Mouse (Mus musculus) spleen, embryonic (tissue): ENCODE results near the gene Gpt2.

ENCODE experiments used
- CTCF ChIA-PET: fragments of 350-600 bp; sonication (Branson Sonifier 250); formaldehyde crosslinking; loops from one replicate; lab custom pipeline; 2022; lab: Charles Lee

The Gpt2 gene

DNA sequence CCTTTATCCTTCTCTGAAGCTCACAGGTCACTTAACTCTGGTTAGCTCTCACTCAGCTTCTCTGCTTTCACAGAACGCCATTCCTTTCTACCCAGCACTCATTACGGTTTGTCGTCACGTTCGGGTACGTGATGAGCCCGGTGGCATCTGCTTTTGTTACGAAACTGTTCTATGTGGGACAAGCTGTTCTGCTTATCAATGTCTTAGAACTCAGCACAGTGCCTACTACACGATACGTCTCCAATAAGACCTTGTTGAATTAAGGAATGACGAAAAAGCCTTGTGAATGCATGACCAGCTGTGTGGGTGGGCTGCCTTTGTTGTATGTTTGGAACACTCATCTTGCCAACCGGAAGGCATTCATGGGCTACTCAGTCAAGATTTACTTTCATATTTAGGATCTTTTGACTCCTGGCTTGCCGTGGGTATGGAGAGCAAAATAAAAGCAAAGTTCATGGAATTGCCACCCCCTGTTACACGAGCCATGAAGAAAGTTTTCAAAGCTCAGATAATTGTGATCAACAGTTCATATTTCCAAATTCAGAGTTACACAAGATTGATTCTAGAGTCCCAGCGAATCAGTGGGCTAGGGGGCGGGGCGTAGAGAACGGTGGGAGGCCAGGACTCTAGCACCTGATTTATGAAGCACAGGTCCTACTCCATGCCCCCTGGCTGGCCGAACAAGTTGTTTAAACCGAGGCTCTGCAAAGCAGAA lies 4.3 kb upstream of the Gpt2 start:
- CTCF ChIA-PET = interaction anchor here (0.6 kb wide), 1 partner anchor 15 kb away, joined by 6 read pairs; no protein-coding TSS in a partner anchor

DNA sequence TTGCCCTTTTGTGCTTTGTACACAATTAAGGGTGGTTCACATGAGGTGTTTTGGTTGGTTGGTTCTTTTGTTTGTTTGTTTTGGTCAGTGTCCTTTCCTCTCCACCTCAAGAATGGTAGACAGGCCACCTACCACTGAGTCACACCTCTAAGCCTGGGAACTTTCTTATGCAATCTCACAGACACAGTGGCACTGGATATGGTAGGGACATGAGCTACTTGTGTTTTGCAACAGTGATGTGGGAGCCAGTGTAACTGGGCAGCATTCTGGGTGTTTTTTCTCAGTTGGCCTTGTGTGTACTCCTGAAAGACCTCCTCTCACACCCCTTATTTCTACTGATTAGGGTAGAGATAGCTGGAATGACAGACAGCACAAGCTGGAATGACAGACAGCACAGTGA lies 3.7 kb upstream of the Gpt2 start:
- CTCF ChIA-PET = interaction anchor here (0.6 kb wide), 1 partner anchor 16 kb away, joined by 6 read pairs; no protein-coding TSS in a partner anchor

DNA sequence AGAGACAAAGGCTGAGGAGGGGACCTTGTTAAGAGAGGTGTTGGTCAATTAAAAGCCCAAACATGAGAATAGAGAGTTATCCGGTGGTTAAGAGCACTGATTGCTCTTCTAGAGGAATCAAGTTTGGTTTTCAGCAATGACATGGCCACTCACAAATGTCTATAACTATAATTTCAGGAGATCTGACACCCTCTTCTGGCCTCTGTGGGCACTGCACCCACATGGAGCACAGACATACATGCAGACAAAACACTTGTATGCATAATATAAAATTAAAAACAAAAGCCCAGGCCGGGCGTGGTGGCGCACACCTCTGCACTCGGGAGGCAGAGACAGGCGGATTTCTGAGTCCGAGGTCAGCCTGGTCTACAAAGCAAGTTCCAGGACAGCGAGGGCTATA lies 2.8 kb upstream of the Gpt2 start:
- CTCF ChIA-PET = no interaction called here

DNA sequence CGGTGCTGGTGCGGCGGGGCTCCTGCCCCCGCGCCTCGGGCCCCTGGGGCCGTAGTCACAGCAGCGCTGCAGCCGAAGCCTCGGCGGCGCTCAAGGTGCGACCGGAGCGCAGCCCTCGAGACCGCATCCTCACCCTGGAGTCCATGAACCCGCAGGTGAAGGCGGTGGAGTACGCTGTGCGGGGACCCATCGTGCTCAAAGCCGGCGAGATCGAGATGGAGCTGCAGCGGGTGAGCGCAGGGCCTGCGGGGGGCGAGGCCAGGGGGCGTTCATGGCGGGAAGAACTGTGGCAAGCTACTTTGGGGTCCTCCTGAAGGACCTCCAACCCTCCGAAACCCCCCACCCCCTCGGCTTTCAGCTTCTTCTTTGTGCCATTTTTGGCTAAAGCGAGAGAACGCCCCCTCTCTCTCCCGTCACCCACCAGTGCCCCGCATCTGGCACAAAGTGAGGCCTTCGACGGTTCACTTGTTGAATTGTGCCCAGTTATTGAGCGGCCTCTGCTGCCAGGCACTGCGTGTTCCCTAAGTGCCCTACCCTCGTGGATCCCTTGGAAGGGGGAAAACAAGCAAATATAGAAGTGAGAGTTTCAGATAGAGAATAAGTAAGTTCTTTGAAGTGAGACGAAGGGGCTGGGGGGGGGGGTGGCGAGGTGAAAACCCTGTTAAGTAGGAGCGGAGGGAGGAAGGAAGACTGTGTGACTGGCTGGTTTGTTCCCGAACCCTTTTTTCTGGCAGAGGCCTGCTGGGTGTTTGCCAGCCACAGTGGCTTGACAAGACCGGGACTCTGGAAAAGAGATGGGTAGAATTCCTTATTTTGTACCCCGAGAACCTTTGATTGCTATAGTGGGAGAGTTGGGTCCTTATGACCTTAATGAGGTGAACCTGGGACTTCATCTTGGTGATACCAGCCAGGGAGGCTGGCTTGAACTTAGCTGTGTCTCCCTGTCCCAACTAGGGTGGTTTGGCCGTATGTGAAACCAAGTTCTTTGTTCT lies 860 bp downstream of the Gpt2 start:
- CTCF ChIA-PET = interaction anchor here (0.6 kb wide), 1 partner anchor 503 kb away, joined by 3 read pairs; no protein-coding TSS in a partner anchor

DNA sequence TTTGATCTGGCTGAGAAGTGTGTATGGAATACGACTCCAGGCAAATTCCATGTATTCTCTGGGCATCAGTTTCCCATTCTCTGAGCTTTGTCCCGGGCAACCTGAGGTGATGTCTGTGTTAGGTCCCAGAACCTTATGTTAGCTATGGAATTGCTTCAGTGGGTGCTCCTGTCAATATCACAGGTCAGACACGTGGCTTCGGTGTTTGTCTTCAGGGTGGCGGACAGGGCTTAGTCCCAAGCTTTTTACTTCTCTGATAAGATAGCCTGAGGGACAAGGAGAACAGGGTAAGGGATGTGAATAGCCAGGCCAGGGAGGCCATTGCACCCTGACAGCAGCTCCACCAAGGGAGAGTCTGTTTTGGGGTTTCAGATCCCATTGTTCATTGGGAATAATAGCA lies 3.7 kb downstream of the Gpt2 start:
- CTCF ChIA-PET = no interaction called here

DNA sequence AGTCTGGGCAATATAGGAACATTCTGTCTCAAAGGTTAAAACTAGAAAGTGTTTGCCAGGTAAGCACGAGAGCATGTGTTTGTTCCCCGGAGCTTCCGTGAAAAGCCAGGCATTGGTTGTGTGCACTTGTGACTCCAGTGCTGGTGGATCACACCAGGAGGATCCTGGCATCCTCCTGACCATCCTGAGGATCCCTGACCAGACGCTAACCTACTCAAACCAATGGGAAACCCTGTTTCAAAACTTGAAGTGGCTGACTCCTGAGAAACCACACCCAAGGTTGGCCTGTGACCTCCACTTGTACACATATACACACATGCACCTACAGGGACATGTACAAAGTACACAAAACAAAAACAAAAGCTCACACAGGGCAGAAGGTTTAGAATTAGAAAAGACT lies 4.4 kb downstream of the Gpt2 start:
- CTCF ChIA-PET = no interaction called here

DNA sequence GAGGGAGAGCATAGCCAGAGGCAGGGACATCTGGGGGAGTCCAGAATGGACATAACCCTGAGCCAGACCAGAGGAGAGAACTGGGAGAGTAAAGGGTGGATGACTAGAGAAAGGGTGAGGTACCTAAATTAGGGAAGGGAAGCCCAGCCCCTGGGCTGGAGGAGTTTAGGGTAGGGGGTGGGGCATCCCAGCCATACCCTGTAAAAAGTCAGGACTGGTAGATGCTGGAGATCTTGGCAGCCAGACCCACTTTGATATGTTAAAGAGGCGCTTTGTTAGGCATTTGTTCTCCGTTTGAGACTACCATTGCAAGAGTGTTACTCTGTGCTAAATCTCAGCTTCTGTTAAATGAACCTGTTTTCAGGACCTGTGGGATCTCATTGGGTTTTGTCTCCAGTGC lies 6.2 kb downstream of the Gpt2 start:
- CTCF ChIA-PET = no interaction called here

DNA sequence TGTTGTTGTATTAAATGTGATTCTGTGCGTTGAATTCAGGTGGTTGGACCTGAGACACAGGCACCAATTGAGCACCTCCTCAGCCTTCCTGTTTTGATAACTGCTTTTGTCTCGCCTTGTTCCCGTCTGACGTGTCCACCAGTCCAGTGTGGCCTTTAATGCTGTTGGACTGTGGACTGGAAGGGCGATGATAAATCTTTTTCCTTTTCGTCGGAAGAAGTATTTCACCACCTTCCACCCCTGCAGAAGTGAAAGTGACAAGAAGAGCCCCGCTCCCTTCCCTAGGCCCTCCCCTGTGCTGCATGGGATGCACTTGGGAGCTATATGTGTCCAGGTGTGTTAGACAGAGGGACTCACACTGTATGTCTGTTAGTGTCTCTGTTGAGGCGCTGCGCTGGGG lies 8.1 kb downstream of the Gpt2 start:
- CTCF ChIA-PET = no interaction called here

DNA sequence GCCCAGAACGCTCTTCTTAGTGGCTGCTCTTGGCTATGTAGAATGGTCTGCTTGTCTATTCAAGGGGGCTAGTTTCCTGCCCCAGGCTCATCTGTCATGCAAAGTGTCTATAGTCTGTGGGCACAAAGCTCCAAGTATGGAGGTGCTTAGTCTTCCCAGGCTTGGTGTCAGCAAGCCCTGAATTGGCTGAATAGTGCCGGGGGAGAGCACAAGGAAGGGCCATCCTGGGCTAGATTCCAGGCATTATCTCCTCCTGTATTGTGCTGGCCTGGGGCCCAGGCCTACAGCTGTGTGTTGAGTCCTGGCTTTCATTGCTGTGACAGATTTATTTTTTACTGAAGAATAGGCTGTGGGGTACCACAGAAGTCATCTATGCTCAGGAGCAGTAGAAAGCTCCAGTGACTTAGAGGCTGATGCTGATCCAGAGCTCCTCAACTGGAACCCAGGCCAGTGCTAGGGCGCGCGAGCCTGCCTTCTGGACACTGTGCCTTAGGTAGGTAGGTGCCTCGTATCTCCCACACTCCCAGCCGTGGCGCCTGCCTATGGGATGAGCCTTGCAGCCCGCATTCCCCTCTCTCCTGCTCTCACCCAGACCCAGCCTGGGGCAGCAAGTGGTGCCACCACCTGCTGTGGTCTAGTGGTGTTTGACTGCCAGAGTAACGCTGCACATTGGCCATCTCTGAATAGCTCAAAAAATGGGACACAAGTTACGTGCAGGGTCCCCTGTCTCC lies 8.7 kb downstream of the Gpt2 start:
- CTCF ChIA-PET = no interaction called here

DNA sequence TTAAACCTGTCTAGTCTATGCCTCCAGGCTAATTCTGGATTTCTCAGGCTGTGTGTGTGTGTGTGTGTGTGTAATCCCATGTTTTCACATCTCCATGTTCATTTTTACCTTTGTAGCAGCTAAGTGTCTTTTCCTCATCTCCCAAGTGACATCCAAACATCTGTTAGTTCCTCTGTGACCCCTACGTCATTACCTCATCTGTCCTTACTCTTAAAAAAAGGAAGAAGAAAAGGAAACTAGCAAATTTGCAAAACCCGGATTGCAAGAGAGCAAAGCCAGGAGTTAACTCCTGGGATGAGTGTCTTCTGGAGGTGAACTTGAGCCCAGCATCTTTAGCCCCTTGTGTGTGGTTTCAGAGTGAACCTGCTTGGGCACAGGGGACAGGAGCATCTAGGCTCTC lies 10.0 kb downstream of the Gpt2 start:
- CTCF ChIA-PET = no interaction called here

DNA sequence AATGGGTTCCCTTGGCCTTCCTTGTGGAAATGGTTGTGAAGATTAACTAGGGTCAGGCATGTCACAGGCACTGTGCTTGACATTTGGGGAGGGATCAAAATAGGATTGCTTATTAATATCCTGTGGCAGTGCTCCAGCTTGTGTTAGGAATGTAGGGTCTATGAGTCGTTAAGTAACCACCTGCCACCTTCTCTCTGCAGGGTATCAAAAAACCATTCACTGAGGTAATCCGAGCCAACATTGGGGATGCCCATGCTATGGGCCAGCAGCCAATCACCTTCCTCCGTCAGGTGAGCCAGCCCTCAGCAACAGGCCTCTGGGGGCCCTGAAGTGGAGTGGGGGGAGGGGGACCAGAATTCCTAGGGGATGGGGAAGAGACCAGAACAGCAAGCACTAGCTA lies 10.7 kb downstream of the Gpt2 start:
- CTCF ChIA-PET = no interaction called here

DNA sequence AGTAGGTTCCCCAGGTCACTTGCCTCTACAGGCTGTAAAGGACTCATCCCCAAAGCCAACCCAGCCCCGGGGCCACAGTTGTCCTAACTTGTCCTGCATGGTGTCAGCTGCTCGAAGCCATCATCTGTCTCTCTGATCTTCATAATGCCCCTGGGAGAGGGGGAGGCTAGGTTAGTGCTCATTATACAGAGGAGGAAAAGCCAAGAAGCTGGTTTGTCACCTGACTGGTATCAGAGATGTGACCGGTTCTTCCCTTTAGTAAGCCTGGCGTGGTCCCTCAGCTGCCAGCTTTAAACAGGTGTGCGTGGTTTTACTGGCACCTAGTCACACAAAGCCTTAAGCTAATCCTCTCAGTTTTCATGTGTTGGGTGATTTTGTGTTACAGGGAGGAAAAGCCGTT lies 12.3 kb downstream of the Gpt2 start:
- CTCF ChIA-PET = no interaction called here

DNA sequence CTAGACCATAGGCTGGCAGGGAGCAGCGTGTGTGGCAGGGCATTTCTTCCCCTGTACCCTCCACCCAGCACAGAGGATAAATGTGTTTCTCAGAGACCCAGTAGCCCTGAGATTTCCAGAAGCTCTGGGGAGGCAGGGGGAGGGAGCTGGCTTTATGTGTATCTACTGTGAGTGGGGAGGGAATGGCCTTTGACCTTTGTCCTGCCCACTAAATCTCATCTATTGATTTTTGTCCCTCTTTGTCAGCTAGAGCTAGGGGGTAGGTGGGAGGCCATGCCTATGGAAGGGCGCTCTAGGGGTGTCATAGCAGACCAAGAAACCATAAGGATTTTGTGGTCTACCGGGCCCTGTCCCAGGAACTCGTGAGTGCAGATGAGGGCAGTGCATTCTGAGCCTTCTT lies 14.2 kb downstream of the Gpt2 start:
- CTCF ChIA-PET = no interaction called here

DNA sequence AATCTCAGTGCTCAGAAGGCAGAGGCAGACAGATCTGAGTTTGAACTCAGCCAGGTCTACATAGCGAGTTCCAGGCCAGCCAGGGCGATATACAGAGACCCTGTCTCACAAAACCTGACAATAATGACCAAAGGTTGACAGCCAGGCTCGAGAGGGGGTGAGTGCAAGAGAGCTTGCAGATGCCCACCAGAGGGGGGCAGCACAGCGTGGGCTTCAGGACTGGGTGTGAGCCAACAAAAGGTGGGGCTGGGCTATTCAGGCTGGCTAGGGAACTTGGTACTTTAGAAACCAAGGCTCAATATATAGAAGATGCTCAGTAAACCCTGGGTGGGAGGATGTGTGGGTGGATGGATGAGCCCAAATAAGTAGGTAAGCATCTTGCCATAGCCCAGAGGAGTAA lies 16.3 kb downstream of the Gpt2 start:
- CTCF ChIA-PET = no interaction called here

DNA sequence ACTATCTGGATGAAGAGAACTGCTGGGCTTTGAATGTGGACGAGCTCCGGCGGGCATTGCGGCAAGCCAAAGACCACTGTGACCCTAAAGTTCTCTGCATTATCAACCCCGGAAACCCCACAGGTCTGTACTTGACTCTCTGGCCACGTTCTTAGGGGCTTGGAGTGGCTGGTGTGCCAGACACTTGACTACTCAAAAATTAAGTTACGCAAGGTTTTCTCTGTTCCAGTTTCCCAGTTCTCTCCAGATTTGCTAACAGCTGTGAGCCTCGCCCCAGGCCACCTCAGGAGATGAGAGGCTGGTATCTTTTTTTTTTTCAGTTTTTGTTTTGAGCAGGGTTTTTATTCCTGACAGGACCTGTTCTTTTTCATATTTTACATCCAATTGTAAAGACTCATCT lies 19.9 kb downstream of the Gpt2 start:
- CTCF ChIA-PET = no interaction called here

DNA sequence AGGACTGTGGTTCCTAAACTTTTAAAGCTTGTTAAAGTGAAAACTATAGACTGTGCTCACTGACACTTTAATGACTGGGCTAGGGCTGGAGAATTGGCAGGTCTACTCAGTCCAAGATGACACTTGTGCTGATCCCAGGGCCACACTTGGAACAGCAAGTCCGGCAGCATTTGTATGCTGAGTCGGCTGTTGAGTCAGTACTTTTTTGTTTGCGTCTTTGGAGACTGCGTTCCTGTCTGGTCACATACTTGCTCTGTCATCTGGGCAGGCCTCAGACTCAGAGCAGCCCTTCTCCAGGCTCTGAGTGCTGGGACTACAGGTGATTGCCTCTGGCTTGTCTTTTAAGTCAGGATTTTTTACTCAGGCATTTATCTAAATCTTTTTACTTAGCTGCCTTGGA lies 20.9 kb downstream of the Gpt2 start:
- CTCF ChIA-PET = no interaction called here

DNA sequence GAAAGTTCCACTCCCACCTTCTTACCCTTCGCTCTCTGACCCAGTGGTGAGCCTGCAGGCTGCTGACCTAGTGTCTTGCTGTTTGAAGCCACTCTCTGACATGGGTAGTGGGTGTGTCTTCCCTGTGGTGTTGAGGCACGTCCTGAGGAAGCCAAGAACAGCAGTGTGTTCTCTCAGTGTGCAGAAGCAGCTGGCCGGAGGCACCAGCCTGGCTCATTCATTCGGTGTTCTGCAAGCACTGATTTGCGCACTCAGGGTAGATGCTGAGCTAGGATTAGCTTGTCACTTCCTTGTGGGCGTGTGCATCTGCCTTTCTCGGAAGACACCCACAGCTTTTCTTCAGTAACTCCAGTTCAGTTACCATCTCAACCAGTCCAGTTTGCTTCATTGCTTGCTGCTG lies 23.0 kb downstream of the Gpt2 start:
- CTCF ChIA-PET = no interaction called here

DNA sequence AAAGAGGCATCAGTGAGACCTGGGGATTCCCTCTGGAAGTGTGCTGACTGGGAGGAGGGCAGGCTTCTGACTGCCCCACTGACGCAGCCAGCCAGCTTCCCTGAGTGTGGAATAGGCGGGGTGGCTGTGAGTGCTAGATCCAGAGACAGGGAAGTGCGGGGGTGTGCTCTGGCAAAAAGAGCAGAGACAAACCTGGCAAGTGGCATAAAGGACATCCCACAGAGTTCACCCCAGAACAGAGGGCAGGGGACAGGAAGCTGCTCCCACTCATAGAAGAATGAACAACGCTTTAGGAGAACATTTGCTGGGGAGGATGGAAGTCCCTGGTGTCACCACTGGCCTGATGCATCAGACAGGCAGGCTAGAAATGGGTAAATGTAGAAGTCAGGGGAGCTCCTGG lies 25.0 kb downstream of the Gpt2 start:
- CTCF ChIA-PET = no interaction called here

DNA sequence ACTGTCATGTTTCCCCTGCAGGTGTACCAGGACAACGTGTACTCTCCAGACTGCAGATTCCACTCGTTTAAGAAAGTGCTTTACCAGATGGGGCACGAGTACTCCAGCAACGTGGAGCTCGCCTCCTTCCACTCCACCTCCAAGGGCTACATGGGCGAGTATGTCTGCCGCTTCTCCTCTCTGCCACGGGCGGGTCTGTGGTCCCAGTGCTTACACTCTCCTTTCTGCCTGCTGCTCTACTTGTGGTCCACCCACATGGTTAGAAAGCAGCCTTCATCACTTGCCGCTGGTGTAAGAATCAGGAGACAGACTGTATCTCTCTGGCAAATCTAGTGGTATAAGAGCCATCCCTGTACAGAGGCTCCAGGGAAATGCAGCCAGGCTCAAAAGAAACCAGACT lies 25.6 kb downstream of the Gpt2 start:
- CTCF ChIA-PET = no interaction called here

DNA sequence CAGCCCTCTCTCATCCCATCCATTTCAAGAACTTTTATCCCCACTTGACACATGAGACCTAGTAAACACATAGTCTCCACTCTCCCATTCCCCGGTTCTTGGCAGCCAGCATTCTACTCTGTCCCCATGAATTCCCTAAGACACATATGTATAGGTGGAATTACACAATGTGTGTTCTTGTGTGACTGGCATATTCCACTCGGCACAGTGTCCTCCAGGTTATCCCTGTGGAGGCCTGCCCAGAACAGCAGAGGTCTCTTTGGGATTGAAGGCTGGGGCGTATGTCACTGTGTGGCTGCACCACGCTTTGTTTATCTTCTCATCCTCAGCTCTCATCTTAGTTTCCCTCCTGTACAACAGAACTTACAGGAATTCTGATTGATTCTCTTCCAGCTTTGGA lies 28.2 kb downstream of the Gpt2 start:
- CTCF ChIA-PET = no interaction called here

DNA sequence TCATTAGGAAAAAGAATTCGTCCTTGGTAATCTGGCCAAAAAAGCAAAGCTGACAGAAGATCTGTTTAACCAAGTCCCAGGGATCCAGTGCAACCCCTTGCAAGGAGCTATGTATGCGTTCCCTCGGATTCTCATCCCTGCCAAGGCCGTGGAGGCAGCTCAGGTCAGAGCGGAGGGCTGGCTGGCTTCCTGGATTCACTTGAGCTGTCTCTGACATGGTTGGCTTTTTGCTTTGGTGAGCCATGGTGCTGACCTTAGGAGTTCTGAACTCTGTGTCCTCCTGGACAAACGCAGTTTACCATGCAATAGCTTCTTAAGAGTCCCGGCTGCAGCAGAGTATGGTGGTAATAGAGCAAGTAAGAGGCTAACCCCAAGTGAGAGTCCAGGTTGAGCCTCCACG lies 29.0 kb downstream of the Gpt2 start:
- CTCF ChIA-PET = no interaction called here

DNA sequence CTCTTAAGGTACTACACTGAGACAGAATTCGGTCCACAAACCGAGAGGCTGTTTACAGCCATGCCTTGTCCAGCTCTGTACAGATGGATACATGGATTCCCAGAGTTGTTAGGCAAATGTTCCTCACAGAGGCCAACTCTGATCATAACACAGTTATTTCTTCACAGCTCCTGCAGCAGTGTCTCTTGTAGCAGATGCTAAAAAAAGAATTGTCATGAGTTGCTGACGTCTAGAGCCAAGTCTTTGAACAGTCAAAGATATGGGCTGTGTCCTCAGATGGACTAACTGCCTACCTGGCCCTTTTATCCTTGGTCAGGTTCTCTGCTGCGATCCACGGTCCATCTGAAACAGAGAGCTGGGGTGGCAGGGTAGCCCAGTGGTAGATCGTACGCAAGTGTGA lies 31.7 kb downstream of the Gpt2 start:
- CTCF ChIA-PET = no interaction called here
